Mouse (Mus musculus) c-Kit-positive CD71-positive TER-119-positive erythroid progenitor cells, embryonic 14.5 days (primary cell): Measurements from ENCODE around the gene Plekha7.

Experiments
- DNase-seq: peaks from one replicate; pipeline ENCODE4 v3.0.0-alpha.2; 2013; ENCODE audit warnings: low spot score

Gene Plekha7

GRCm38 (mm10) chr7:116187521-116187920 lies 120.7 kb downstream of the Plekha7 start:
- no peak for DNase-seq

- DNase-seq: no peak
These were observed 121.3 kb downstream of the Plekha7 start for GRCm38 (mm10) chr7:116186847-116187246.

GRCm38 (mm10) chr7:116186156-116186555 lies 122.0 kb downstream of the Plekha7 start:
- DNase-seq: no peak

- no peak for DNase-seq
These were observed 123.7 kb downstream of the Plekha7 start for GRCm38 (mm10) chr7:116184358-116185057.

- DNase-seq: no peak
These were observed 125.7 kb downstream of the Plekha7 start for GRCm38 (mm10) chr7:116182451-116182850.

GRCm38 (mm10) chr7:116181444-116181946 lies 126.7 kb downstream of the Plekha7 start:
- no peak for DNase-seq

- no peak for DNase-seq
These were observed 129.3 kb downstream of the Plekha7 start for GRCm38 (mm10) chr7:116178916-116179315.

- no peak for DNase-seq
These were observed 135.4 kb downstream of the Plekha7 start for GRCm38 (mm10) chr7:116172774-116173173.

- DNase-seq: no peak
These were observed 138.8 kb downstream of the Plekha7 start for GRCm38 (mm10) chr7:116169426-116169825.

GRCm38 (mm10) chr7:116168224-116168623 lies 140.0 kb downstream of the Plekha7 start:
- no peak for DNase-seq

GRCm38 (mm10) chr7:116164232-116164631 lies 143.9 kb downstream of the Plekha7 start:
- DNase-seq: no peak

GRCm38 (mm10) chr7:116161544-116161943 lies 146.6 kb downstream of the Plekha7 start:
- DNase-seq: peak; percentile 26

GRCm38 (mm10) chr7:116156894-116157143 lies 151.4 kb downstream of the Plekha7 start:
- no peak for DNase-seq

- no peak for DNase-seq
These were observed 151.9 kb downstream of the Plekha7 start for GRCm38 (mm10) chr7:116156072-116156893.

GRCm38 (mm10) chr7:116153781-116154368 lies 154.3 kb downstream of the Plekha7 start:
- no peak for DNase-seq

- no peak for DNase-seq
These were observed 158.6 kb downstream of the Plekha7 start for GRCm38 (mm10) chr7:116149568-116149967.

GRCm38 (mm10) chr7:116147114-116147513 lies 161.1 kb downstream of the Plekha7 start:
- DNase-seq: no peak

- DNase-seq: no peak
These were observed 163.1 kb downstream of the Plekha7 start for GRCm38 (mm10) chr7:116145030-116145429.

- no peak for DNase-seq
These were observed 170.5 kb downstream of the Plekha7 start for GRCm38 (mm10) chr7:116137671-116138070.

- DNase-seq: no peak
These were observed 171.0 kb downstream of the Plekha7 start for GRCm38 (mm10) chr7:116137149-116137548.

GRCm38 (mm10) chr7:116134413-116135292 lies 173.5 kb downstream of the Plekha7 start:
- DNase-seq: no peak

GRCm38 (mm10) chr7:116132078-116132477 lies 176.1 kb downstream of the Plekha7 start:
- peak; percentile 55 for DNase-seq
